Mouse (Mus musculus) embryonic facial prominence, embryonic 12.5 days (tissue): ENCODE data around the gene Hist1h3b. TPM values are rescaled to one million over a fixed set of nuclear protein-coding genes. Genes with fewer than 3 reads are reported as not detected.
"Not testable (repeated sequence)": the region's sequence is repeated elsewhere in the genome, so short reads cannot be mapped to it uniquely, and the experiment has no call there.

Source experiments
- ATAC-seq: fragments of 200-750 bp; cut with Nextera tagmentation; 2 replicates; pipeline ENCODE4 v1.8.0; 2017; ENCODE audit not compliant: insufficient number of reproducible peaks, insufficient read depth, low FRiP score, low TSS enrichment
- H3K27ac ChIP-seq: fragments of 300-500 bp; sonication (generic); 2 replicates; pipeline ENCODE4 v1.5.1; 2016; ENCODE audit warnings: mild to moderate bottlenecking
- H3K27me3 ChIP-seq: fragments of 300-500 bp; sonication (generic); 2 replicates; pipeline ENCODE4 v1.6.1; 2016; ENCODE audit warnings: mild to moderate bottlenecking, moderate library complexity
- H3K36me3 ChIP-seq: fragments of 300-500 bp; sonication (generic); 2 replicates; pipeline ENCODE4 v1.6.1; 2016; ENCODE audit warnings: mild to moderate bottlenecking
- H3K4me1 ChIP-seq: fragments of 300-500 bp; sonication (generic); 2 replicates; pipeline ENCODE4 v1.6.1; 2016
- H3K4me2 ChIP-seq: fragments of 300-500 bp; sonication (generic); replicated peaks from 2 replicates; pipeline ENCODE4 v1.6.1; 2016; ENCODE audit warnings: mild to moderate bottlenecking, moderate library complexity
- H3K4me3 ChIP-seq: fragments of 300-500 bp; sonication (generic); 2 replicates; pipeline ENCODE4 v1.5.1; 2016; ENCODE audit warnings: mild to moderate bottlenecking
- H3K9ac ChIP-seq: fragments of 300-500 bp; sonication (generic); 2 replicates; pipeline ENCODE4 v1.6.1; 2016; ENCODE audit warnings: mild to moderate bottlenecking, moderate library complexity
- H3K9me3 ChIP-seq: fragments of 300-500 bp; sonication (generic); 2 replicates; pipeline ENCODE4 v1.6.1; 2016; ENCODE audit warnings: mild to moderate bottlenecking, moderate library complexity
- WGBS: fragments of 180-500 bp; shearing (Covaris S2); methylation state at CpG from one replicate; pipeline ENCODE4 v1.1.7; 2016; 5-methylcytosine and 5-hydroxymethylcytosine counted together
- polyA plus RNA-seq: library from polyadenylated mRNA; unstranded; fragments of >200 nt; fragmentation: Nextera tagmentation; extraction: Ambion mirVana; gene quantifications from 2 replicates; pipeline ENCODE4 v1.2.1, GENCODE M21; 2016

Gene Hist1h3b
- polyA plus RNA-seq, 1 experiment from 2014 or later = 14.0 TPM

DNA sequence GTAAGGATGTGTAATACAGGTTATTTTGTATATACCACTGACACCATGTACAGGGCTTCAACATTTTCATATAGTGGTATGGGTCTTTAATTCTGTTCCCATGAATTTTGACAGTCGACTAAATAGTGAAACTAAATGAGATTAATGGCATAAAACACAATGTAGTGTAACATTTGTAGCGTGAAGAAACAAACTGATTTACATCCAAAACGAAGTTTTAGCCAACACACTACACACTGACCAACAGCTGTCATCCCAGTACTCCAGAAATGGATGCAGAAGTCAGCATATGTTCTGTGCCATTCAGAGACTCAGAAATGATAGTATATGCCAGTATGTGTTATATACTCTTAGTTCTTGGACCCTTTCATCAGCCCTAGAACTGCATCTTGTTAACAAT, 5.9 kb downstream of the Hist1h3b start:
- Histone ChIP-seq H3K4me3 (no peak overlapping the region), H3K4me2 (peak overlapping the region; percentile 61; the same call in 1 of the 2 replicates), H3K4me1 (peaks cover 7% of the 10 kb centered on the region), H3K36me3 (no peaks in the 10 kb centered on the region), H3K9me3 (no peaks in the 10 kb centered on the region), H3K9ac (no peak overlapping the region), H3K27ac (peak overlapping the region; percentile 70; the same call in 1 of the 2 replicates), H3K27me3 (no peaks in the 10 kb centered on the region)
- no peak for ATAC-seq
- WGBS = 55% methylated on average over 3 of the region's 3 CpGs

DNA sequence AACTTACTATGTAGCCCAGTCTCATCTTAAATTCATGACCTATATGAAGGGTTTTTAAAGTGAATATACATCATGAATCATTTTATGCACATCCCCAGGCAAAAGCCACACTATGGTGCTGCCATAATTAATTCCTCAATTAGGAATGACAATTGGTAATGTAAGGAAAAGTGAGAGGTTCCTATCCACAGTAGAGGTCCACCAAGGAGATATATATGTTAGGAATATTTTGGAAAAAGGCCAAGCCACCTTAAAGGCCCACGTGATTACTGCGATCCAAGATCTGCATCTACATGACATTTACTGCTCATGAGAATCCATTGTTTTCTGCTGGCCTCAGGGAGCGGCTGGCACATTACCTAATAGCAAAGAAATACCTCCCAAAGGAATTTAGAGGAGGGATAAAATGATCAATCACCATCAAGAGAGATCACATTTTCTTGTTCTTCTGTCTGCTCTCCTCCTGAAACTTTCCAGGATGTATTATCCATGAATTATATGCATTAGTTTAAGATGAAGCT, 7.2 kb downstream of the Hist1h3b start:
- H3K4me3 ChIP-seq = no peak overlapping the region
- no peak overlapping the region for H3K9ac ChIP-seq
- no peaks in the 10 kb centered on the region for H3K9me3 ChIP-seq
- peak overlapping the region; percentile 90 for H3K27ac ChIP-seq
- H3K36me3 ChIP-seq = no peaks in the 10 kb centered on the region
- H3K4me1 ChIP-seq = peaks cover 10% of the 10 kb centered on the region
- WGBS = 82% methylated on average over 3 of the region's 3 CpGs
- no peak overlapping the region for H3K4me2 ChIP-seq
- no peak for ATAC-seq
- no peaks in the 10 kb centered on the region for H3K27me3 ChIP-seq

DNA sequence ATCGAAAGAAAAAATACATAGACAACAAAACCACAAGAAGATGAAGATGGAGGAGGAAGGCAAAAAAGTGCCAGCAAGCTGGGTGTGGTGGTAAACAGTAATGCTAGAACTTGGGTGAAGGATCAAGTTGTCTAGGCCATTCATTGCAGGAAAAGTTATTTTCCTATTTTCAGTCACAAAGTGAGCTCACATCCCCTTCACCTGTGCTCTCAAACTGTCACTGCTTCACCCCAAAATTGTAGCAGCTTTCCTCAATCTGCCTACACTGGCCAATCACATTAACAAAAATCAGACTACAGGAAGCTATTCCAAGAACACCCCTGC, 7.8 kb downstream of the Hist1h3b start:
- peak overlapping the region; percentile 86 for H3K4me2 ChIP-seq
- peaks cover 14% of the 10 kb centered on the region for H3K4me1 ChIP-seq
- peak overlapping the region; percentile 50; the same call in 1 of the 2 replicates for H3K9ac ChIP-seq
- H3K4me3 ChIP-seq = peak overlapping the region; percentile 43
- no peaks in the 10 kb centered on the region for H3K9me3 ChIP-seq
- ATAC-seq = no peak
- no peaks in the 10 kb centered on the region for H3K27me3 ChIP-seq
- WGBS = 68% methylated on average over 1 of the region's 1 CpGs
- H3K36me3 ChIP-seq = no peaks in the 10 kb centered on the region
- H3K27ac ChIP-seq = peak overlapping the region; percentile 90

DNA sequence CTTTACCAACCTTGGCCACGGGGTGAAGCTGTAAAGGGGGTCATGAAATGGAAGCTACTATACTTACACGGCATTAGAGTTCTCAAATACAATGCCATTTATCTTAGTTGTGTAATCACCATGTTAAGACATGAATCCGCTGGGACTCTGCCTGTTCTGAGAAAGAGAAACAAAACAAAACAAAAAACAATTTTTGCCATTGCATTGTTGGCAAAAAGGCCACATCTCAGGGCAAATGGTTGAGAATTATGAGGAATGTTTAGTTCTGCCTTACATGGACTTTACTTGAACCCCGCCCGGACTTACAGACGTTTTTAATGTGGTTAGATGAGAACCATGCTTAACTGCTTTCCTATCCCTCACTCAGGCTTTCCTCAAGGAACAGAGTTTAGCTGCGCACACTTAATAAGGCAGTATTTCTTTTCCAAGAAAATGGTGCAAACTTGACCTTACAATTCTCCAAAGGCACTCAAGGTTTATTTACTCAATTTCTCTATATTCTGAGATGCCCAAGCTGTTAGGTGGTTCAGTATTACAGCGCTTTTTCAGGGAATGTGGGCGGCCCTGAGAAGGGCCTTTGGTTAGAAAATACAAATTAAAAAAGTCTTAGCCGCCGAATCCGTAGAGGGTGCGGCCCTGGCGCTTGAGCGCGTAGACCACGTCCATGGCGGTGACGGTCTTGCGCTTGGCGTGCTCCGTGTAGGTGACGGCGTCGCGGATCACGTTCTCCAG, 8.3 kb downstream of the Hist1h3b start:
- no peaks in the 10 kb centered on the region for H3K27me3 ChIP-seq
- H3K9me3 ChIP-seq = no peaks in the 10 kb centered on the region
- H3K9ac ChIP-seq = peak overlapping the region; percentile 50
- peak overlapping the region; percentile 86 for H3K4me2 ChIP-seq
- H3K4me1 ChIP-seq = peaks cover 14% of the 10 kb centered on the region
- H3K27ac ChIP-seq = peak overlapping the region; percentile 90
- H3K36me3 ChIP-seq = no peaks in the 10 kb centered on the region
- no peak for ATAC-seq
- 2% methylated on average over 19 of the region's 27 CpGs for WGBS
- H3K4me3 ChIP-seq = peak overlapping the region; percentile 43

DNA sequence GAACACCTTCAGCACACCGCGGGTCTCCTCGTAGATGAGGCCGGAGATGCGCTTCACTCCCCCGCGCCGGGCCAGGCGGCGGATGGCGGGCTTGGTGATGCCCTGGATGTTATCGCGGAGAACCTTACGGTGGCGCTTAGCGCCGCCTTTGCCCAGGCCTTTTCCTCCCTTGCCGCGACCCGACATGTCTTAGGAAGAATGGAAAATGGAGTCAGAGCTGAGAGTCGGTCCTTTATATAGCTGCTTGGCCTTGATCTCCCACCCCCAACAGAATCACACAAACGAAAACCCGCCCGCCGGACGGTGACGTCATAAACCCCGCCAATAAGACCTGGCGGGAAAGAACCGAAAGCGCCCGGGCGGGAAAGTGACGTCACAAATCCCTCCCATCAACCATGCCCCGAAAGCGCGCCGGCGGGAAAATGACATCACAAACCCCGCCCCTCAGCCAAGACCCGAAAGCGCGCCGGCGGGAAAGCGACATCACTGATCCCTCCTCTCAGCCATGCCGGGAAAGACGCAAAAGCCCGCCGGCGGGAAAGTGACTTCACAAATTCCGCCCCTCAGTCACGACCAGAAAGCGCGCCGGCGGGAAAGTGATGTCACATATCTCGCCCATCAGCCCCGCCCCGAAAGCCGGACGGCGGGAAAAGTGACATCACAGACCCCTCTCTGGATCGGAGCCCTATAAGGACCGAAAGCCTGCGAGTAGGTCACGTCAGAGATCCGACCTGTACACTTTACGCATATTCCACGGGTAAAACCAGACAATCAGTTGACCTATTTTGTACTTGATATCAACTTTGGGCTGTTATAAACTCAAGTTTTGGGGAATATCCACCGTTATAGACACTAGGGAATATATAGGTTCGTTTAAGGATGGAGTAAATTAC, 9.2 kb downstream of the Hist1h3b start, which contains the start of gene Hist1h4a:
Hist1h4a (minus strand) TSS at position 259 of the 893 bp plus-strand sequence.
- peak within 1 kb of the TSS; percentile 86 for H3K4me2 ChIP-seq
- no peaks in the 10 kb centered on the region for H3K9me3 ChIP-seq
- H3K27me3 ChIP-seq = no peaks in the 10 kb centered on the region
- H3K36me3 ChIP-seq = no peaks in the 10 kb centered on the region
- peak; percentile 68 for ATAC-seq
- WGBS = under 1% methylated on average over 67 of the region's 72 CpGs
- H3K4me1 ChIP-seq = peaks cover 14% of the 10 kb centered on the region
- peak within 1 kb of the TSS; percentile 98 for H3K27ac ChIP-seq
- peak within 1 kb of the TSS; percentile 56 for H3K9ac ChIP-seq
- peak within 1 kb of the TSS; percentile 43 for H3K4me3 ChIP-seq

DNA sequence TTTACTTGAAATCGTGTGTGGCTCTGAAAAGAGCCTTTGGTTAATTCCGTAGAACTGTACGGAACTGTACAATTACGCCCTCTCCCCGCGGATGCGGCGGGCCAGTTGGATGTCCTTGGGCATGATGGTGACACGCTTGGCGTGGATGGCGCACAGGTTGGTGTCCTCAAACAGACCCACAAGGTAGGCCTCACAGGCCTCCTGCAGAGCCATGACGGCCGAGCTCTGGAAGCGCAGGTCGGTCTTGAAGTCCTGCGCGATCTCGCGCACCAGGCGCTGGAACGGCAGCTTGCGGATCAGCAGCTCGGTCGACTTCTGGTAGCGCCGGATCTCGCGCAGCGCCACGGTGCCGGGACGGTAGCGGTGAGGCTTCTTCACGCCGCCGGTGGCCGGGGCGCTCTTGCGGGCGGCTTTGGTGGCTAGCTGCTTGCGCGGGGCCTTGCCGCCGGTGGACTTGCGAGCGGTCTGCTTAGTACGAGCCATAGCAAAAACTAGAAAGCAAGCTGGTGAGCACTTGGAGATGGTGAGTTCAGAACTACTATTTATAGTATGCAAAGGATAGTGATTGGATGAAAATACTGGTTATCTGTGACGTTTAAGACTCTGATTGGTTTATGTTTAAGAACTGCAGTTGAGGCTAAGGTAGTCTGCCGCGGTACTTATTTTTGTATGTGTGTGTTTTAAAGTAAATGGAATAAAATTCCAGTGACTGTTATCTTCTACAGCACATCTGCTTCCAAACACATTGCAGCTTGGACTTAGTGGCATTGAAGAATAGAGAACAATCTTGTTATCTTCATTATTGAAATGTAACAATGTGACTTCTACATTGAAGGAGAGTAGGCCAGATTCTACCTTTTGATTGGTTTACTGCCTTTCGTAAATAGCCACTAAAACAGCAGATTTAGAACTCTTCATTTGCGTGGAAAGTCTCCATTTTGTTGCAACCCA, 10.1 kb downstream of the Hist1h3b start, which contains the start of gene Hist1h3a:
Hist1h3a (minus strand) TSS at position 516 of the 951 bp plus-strand sequence.
- under 1% methylated on average over 31 of the region's 52 CpGs for WGBS
- H3K27me3 ChIP-seq, H3K9me3 ChIP-seq, H3K36me3 ChIP-seq: not testable (repeated sequence)
- ATAC-seq = peak; percentile 80
- Histone ChIP-seq H3K4me3 (peak within 1 kb of the TSS; percentile 59), H3K9ac (peak within 1 kb of the TSS; percentile 56), H3K4me1 (peaks cover 14% of the 10 kb centered on the region), H3K27ac (peak within 1 kb of the TSS; percentile 98), H3K4me2 (peak within 1 kb of the TSS; percentile 86)

DNA sequence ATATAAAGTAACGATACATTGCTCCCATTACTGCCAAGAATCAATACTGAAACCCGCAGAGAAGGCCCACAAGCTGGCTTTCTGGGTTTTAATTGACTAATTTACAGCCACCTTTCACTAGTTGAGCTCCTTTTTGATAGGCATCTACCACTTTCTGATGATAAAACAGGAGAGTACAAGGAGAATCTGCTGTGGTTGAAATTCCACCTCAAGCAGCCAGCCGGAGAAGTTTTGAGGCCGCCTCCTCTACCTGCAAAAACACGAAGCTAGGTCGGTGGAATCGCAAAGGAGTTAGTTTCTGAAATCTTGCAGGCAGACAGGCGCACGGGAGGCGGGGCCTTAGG, 11.1 kb downstream of the Hist1h3b start:
- Histone ChIP-seq H3K27ac (peak overlapping the region; percentile 98), H3K9me3 (no peaks in the 10 kb centered on the region), H3K4me3 (peak overlapping the region; percentile 59), H3K27me3 (no peaks in the 10 kb centered on the region), H3K36me3 (no peaks in the 10 kb centered on the region), H3K4me2 (peak overlapping the region; percentile 86), H3K9ac (peak overlapping the region; percentile 53), H3K4me1 (peaks cover 14% of the 10 kb centered on the region)
- ATAC-seq = no peak
- under 1% methylated on average over 10 of the region's 10 CpGs for WGBS

DNA sequence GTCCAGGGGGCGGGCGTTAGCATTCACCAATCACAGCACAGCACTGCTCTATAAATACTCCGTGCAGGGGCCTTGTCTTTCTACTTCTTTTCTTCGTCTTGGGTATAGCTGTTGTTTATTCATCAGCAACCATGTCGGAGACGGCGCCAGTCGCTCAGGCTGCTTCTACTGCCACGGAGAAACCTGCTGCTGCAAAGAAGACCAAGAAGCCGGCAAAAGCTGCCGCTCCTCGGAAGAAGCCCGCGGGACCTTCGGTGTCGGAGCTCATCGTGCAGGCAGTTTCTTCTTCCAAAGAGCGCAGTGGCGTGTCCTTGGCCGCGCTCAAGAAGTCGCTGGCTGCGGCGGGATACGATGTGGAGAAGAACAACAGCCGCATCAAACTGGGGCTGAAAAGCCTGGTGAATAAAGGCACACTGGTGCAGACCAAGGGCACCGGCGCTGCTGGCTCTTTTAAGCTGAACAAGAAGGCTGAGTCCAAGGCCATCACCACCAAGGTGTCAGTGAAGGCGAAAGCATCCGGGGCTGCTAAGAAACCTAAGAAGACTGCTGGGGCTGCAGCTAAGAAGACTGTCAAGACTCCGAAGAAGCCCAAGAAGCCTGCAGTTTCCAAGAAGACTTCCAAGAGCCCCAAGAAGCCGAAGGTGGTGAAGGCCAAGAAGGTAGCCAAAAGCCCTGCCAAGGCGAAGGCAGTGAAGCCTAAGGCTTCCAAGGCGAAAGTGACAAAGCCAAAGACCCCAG, 11.7 kb downstream of the Hist1h3b start, which contains the start of gene Hist1h1a:
Hist1h1a (plus strand) TSS at position 81 of the 738 bp plus-strand sequence.
- no peaks in the 10 kb centered on the region for H3K36me3 ChIP-seq
- 3% methylated on average over 34 of the region's 34 CpGs for WGBS
- peak; percentile 74 for ATAC-seq

DNA sequence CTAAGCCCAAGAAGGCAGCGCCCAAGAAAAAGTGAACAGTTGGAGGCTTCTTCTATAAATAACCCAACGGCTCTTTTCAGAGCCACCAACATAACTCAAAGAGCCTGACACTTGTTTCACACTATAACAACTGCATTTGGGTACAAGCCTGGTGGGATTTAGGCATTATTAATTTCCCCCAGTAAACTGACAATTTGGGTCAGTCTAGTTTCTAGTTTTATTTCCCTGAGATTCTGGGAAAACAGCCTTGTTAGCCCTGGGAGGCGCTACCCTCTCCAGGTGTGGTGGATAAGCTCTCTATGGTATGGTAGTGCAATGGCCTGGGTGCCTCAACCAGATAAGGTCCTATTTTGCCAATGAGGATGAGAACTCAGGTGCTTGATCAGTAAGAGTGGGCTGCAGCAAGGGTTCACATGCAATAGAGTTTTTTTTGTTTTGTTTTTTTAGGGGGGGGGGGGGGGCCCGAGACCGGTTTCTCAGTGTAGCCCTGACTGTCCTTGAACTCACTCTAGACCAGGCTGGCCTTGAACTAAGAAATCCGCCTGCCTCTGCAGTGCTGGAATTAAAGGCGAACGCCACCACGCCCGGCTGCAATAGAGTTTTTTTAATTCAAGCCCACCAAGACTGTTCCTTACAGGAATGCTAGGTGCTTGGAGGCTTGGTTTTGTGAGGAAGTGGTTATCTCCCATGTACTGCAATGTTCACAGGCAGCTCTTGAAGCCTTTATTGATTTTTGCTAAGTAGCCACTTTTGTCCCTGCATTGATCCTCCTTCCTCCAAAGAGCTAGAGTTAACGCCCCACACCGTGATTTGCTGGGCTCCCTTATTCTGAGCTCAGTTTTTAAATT, 12.5 kb downstream of the Hist1h3b start:
- peaks cover 14% of the 10 kb centered on the region for H3K4me1 ChIP-seq
- ATAC-seq = no peak
- H3K36me3 ChIP-seq = no peaks in the 10 kb centered on the region
- peak overlapping the region; percentile 98 for H3K27ac ChIP-seq
- H3K9ac ChIP-seq = peak overlapping the region; percentile 73
- H3K4me2 ChIP-seq = peak overlapping the region; percentile 86
- peak overlapping the region; percentile 59 for H3K4me3 ChIP-seq
- WGBS = 33% methylated on average over 12 of the region's 12 CpGs
- no peaks in the 10 kb centered on the region for H3K27me3 ChIP-seq
- no peaks in the 10 kb centered on the region for H3K9me3 ChIP-seq

More for the DNA sequence above, 11.7 kb downstream of the Hist1h3b start, which contains the start of gene Hist1h1a:
- Histone ChIP-seq H3K4me3 (peak within 1 kb of the TSS; percentile 59), H3K4me2 (peak within 1 kb of the TSS; percentile 86), H3K27me3 (no peaks in the 10 kb centered on the region), H3K9me3 (no peaks in the 10 kb centered on the region), H3K27ac (peak within 1 kb of the TSS; percentile 98), H3K9ac (peak within 1 kb of the TSS; percentile 73), H3K4me1 (peaks cover 14% of the 10 kb centered on the region)

DNA sequence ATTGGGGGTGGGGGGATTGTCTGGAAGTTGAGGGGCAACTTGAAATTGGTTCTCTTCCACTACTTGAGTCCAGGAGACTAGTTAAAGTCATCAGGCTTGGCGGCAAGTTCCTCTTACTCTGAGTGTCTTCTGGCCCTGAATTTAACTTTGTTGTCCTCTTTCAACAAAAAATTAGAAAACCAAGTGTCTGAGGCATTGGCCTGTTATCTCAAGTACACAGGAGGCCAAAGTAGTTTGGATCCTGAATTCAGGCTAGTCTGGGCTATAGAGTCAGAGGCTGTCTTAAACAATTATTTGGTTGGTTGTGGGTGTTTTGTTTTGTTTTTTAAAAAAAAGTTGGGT, 13.1 kb downstream of the Hist1h3b start:
- no peak for ATAC-seq
- Histone ChIP-seq H3K4me3 (no peak overlapping the region), H3K27me3 (no peaks in the 10 kb centered on the region), H3K4me2 (0 out of 2 replicates have a peak overlapping the region, but pooled peaks have one; percentile 86), H3K36me3 (no peaks in the 10 kb centered on the region), H3K9me3 (no peaks in the 10 kb centered on the region), H3K4me1 (peaks cover 10% of the 10 kb centered on the region), H3K9ac (no peak overlapping the region), H3K27ac (no peak overlapping the region)
- WGBS = 80% methylated on average over 1 of the region's 1 CpGs
